Mouse (Mus musculus) neural tube, embryonic 15.5 days (tissue): ENCODE measurements around the gene Hectd2. TPM values are rescaled to one million over a fixed set of nuclear protein-coding genes. Genes with fewer than 3 reads are reported as not detected.

Experiments
- ATAC-seq: fragments of 200-750 bp; cut with Nextera tagmentation; 2 replicates; pipeline ENCODE4 v1.8.0; 2017; ENCODE audit warnings: mild to moderate bottlenecking, moderate TSS enrichment, moderate library complexity; ENCODE audit not compliant: low FRiP score
- H3K27ac ChIP-seq: fragments of 300-500 bp; sonication (generic); replicated peaks from 2 replicates; pipeline ENCODE4 v1.5.1; 2015; ENCODE audit warnings: mild to moderate bottlenecking, inconsistent platforms
- H3K27me3 ChIP-seq: fragments of 300-500 bp; sonication (generic); replicated peaks from 2 replicates; pipeline ENCODE4 v1.6.1; 2015; ENCODE audit warnings: inconsistent platforms
- H3K36me3 ChIP-seq: fragments of 300-500 bp; sonication (generic); 2 replicates; pipeline ENCODE4 v1.6.1; 2015; ENCODE audit warnings: inconsistent platforms
- H3K4me1 ChIP-seq: fragments of 300-500 bp; sonication (generic); 2 replicates; pipeline ENCODE4 v1.6.1; 2015; ENCODE audit warnings: inconsistent platforms
- H3K4me2 ChIP-seq: fragments of 300-500 bp; sonication (generic); 2 replicates; pipeline ENCODE4 v1.6.1; 2015; ENCODE audit warnings: inconsistent platforms, mild to moderate bottlenecking, moderate library complexity
- H3K4me3 ChIP-seq: fragments of 300-500 bp; sonication (generic); replicated peaks from 2 replicates; pipeline ENCODE4 v1.5.1; 2015; ENCODE audit warnings: mild to moderate bottlenecking, inconsistent platforms
- H3K9ac ChIP-seq: fragments of 300-500 bp; sonication (generic); replicated peaks from 2 replicates; pipeline ENCODE4 v1.6.1; 2015; ENCODE audit warnings: mild to moderate bottlenecking, inconsistent platforms
- H3K9me3 ChIP-seq: fragments of 300-500 bp; sonication (generic); replicated peaks from 2 replicates; pipeline ENCODE4 v1.6.1; 2016; ENCODE audit warnings: inconsistent platforms
- WGBS: fragments of 180-500 bp; shearing (Covaris S2); methylation state at CpG from one replicate; pipeline ENCODE4 v1.1.7; 2015; ENCODE audit warnings: mixed read lengths; 5-methylcytosine and 5-hydroxymethylcytosine counted together
- polyA plus RNA-seq: library from polyadenylated mRNA; unstranded; fragments of >200 nt; fragmentation: Nextera tagmentation; extraction: Ambion mirVana; gene quantifications from 2 replicates; pipeline ENCODE4 v1.2.1, GENCODE M21; 2015

The Hectd2 gene
- polyA plus RNA-seq, 1 experiment from 2014 or later, result 10.0 TPM

DNA sequence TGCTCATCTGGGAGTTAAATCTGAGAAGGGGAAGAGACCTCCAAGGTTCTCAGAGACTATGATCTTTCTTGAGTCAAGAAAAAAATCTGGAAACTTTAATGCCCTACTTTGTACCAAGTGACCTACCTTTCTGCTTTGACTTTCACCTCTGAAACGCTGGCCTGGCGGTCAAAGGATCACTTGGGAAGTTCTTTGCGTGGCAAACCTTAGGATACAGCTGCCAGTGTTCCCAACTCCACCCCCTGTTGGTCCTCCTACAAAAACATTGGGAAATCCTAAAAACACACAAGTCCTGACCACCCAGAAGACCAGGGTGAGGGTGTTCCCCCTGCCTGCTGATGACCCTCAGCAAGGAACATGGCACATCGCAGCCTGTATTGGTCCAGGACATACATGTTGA, 72.4 kb downstream of the Hectd2 start:
- Histone ChIP-seq H3K9me3 (no peaks in the 10 kb centered on the region), H3K27ac (no peak overlapping the region), H3K4me2 (no peak overlapping the region), H3K4me3 (no peak overlapping the region), H3K4me1 (no peaks in the 10 kb centered on the region), H3K27me3 (no peaks in the 10 kb centered on the region), H3K9ac (no peak overlapping the region), H3K36me3 (no peaks in the 10 kb centered on the region)
- 92% methylated on average over 4 of the region's 4 CpGs for WGBS
- no peak for ATAC-seq

DNA sequence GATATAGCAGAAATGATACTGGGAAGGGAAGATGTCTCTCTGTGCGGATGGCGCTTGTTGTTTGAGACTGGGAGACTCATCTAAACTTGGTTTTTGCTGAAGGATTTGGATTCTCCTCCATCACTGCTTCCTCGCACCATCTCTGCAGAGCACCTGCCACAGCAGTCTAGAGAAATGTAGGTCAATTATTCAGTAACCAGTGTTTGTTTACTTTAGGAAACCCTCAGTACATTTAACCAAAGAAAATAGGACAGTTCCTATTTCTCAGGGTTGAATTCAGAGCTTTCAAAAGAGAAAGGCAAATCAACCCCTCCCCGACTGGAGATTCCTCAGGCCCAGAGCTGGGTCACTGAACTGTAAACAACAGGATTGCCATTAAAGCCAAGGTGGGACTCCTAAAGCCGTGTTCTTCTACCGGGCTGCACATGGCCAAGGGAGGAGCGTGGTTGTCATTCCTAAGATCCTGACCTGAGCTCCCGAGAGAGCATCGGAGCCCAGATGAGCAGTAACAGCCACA, 75.0 kb downstream of the Hectd2 start:
- Histone ChIP-seq H3K4me3 (no peak overlapping the region), H3K27me3 (no peaks in the 10 kb centered on the region), H3K9me3 (no peaks in the 10 kb centered on the region), H3K4me2 (no peak overlapping the region), H3K9ac (no peak overlapping the region), H3K27ac (no peak overlapping the region), H3K4me1 (no peaks in the 10 kb centered on the region), H3K36me3 (no peaks in the 10 kb centered on the region)
- no peak for ATAC-seq
- 88% methylated on average over 9 of the region's 9 CpGs for WGBS

- H3K4me3 ChIP-seq, result no peak overlapping the region
- no peak for ATAC-seq
- no peaks in the 10 kb centered on the region for H3K36me3 ChIP-seq
These were observed 75.9 kb downstream of the Hectd2 start for GRCm38 (mm10) chr19:36630361-36630760.

GRCm38 (mm10) chr19:36634771-36635170, 80.3 kb downstream of the Hectd2 start:
- no peak for ATAC-seq
- Histone ChIP-seq H3K4me3 (no peak overlapping the region), H3K27me3 (no peaks in the 10 kb centered on the region), H3K27ac (no peak overlapping the region), H3K9ac (no peak overlapping the region), H3K36me3 (no peaks in the 10 kb centered on the region), H3K4me2 (no peak overlapping the region), H3K4me1 (no peaks in the 10 kb centered on the region), H3K9me3 (no peaks in the 10 kb centered on the region)
- WGBS, result 86% methylated on average over 7 of the region's 7 CpGs

More at GRCm38 (mm10) chr19:36630361-36630760, 75.9 kb downstream of the Hectd2 start:
- H3K4me2 ChIP-seq, result no peak overlapping the region
- no peaks in the 10 kb centered on the region for H3K9me3 ChIP-seq
- H3K4me1 ChIP-seq, result no peaks in the 10 kb centered on the region
- H3K27ac ChIP-seq, result no peak overlapping the region
- WGBS, result 91% methylated on average over 5 of the region's 5 CpGs
- H3K9ac ChIP-seq, result no peak overlapping the region
- H3K27me3 ChIP-seq, result no peaks in the 10 kb centered on the region

DNA sequence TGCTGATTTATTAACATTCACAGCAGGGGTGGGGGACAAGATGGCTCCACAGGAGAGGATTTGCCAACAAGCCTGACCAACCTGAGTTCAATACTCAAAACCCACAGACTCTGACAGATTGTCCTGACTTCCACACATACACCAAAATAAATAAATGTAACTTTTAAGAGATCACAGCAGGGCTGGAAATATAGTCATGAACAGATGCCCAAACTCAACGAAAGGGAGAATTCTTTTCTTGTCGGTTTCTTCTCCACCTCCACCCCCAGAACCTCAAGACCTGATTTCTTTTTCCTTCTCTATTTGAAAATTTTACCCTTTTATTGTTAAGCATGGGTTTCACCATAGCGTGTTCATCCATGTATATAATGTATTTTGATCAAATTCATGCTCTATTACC, 82.8 kb downstream of the Hectd2 start:
- Histone ChIP-seq H3K4me3 (no peak overlapping the region), H3K9ac (no peak overlapping the region), H3K9me3 (0 out of 2 replicates have a peak, but pooled peaks cover 3% of the 10 kb centered on the region), H3K36me3 (no peaks in the 10 kb centered on the region), H3K27ac (no peak overlapping the region), H3K27me3 (no peaks in the 10 kb centered on the region), H3K4me1 (no peaks in the 10 kb centered on the region), H3K4me2 (no peak overlapping the region)
- ATAC-seq, result no peak
- WGBS, result 80% methylated on average over 3 of the region's 3 CpGs

- Histone ChIP-seq H3K4me1 (no peaks in the 10 kb centered on the region), H3K27me3 (no peaks in the 10 kb centered on the region), H3K27ac (no peak overlapping the region), H3K4me2 (no peak overlapping the region), H3K9ac (no peak overlapping the region), H3K9me3 (0 out of 2 replicates have a peak, but pooled peaks cover 4% of the 10 kb centered on the region), H3K36me3 (no peaks in the 10 kb centered on the region), H3K4me3 (no peak overlapping the region)
- 70% methylated on average over 7 of the region's 7 CpGs for WGBS
- ATAC-seq, result no peak
These were observed 83.6 kb downstream of the Hectd2 start for GRCm38 (mm10) chr19:36637948-36638587.

DNA sequence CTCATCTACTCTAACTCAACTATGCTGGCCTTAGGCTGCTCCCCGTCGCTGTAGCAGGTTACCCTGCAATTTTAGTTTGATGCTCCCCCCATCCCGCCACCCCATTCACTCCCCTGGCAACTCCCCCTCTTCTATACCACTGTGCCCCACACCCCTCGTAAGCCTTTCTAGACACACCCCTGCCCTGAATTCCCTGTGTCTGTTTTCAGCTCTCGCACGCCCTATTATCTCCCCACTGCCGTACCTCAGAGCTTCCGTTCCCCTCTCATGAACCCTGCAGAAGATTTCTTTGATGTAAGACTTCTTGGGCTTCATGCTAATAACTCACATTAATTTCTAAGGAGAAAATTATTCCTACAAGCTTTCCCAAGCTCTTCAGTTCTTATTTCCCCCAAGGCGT, 84.6 kb downstream of the Hectd2 start:
- Histone ChIP-seq H3K27ac (no peak overlapping the region), H3K27me3 (no peaks in the 10 kb centered on the region), H3K4me2 (no peak overlapping the region), H3K36me3 (no peaks in the 10 kb centered on the region), H3K4me1 (no peaks in the 10 kb centered on the region), H3K4me3 (no peak overlapping the region), H3K9me3 (0 out of 2 replicates have a peak, but pooled peaks cover 4% of the 10 kb centered on the region), H3K9ac (no peak overlapping the region)
- WGBS, result 82% methylated on average over 9 of the region's 9 CpGs
- no peak for ATAC-seq

GRCm38 (mm10) chr19:36641128-36641527, 86.7 kb downstream of the Hectd2 start:
- Histone ChIP-seq H3K27me3 (no peaks in the 10 kb centered on the region), H3K27ac (no peak overlapping the region), H3K4me2 (no peak overlapping the region), H3K36me3 (no peaks in the 10 kb centered on the region), H3K9ac (no peak overlapping the region), H3K4me3 (no peak overlapping the region), H3K4me1 (peaks cover under 1% of the 10 kb centered on the region; the same call in 1 of the 2 replicates), H3K9me3 (0 out of 2 replicates have a peak, but pooled peaks cover 4% of the 10 kb centered on the region)
- WGBS, result 70% methylated on average over 3 of the region's 3 CpGs
- no peak for ATAC-seq

DNA sequence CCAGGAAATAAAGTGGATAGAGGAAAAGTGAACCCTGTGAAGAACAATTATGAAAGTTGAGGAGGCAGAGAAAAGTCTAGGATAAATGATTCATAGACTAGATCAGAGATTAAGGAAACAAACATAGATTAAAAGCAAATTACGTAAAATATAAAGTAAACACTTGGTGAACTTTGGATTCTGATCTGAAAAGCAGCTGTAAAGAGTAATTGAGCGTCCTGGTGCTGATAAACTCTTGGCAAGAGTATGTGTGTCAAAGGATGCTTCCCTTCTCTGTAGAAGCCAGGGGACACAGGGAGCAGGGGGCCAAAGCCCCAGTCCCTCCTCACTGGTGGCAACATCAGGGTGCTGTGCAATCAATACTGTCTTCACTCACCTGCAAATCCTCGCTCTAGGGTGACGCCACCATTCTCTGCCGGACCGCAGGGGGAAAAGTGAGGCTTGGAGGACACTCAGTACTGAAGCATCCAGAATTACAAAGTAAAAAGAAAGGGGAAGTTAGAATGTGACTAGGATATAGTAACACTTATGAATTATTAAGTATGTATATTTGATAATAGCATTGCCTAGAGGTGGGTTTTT, 91.0 kb downstream of the Hectd2 start:
- H3K9me3 ChIP-seq, result 0 out of 2 replicates have a peak, but pooled peaks cover 4% of the 10 kb centered on the region
- no peak overlapping the region for H3K27ac ChIP-seq
- no peak overlapping the region for H3K9ac ChIP-seq
- no peak for ATAC-seq
- no peaks in the 10 kb centered on the region for H3K27me3 ChIP-seq
- H3K4me2 ChIP-seq, result no peak overlapping the region
- peaks cover 3% of the 10 kb centered on the region; the same call in 1 of the 2 replicates for H3K4me1 ChIP-seq
- WGBS, result 93% methylated on average over 6 of the region's 6 CpGs
- H3K4me3 ChIP-seq, result no peak overlapping the region
- no peaks in the 10 kb centered on the region for H3K36me3 ChIP-seq

GRCm38 (mm10) chr19:36646132-36646828, 91.8 kb downstream of the Hectd2 start:
- WGBS, result 76% methylated on average over 7 of the region's 7 CpGs
- Histone ChIP-seq H3K27ac (no peak overlapping the region), H3K27me3 (no peaks in the 10 kb centered on the region), H3K36me3 (no peaks in the 10 kb centered on the region), H3K9ac (no peak overlapping the region), H3K9me3 (0 out of 2 replicates have a peak, but pooled peaks cover 4% of the 10 kb centered on the region), H3K4me3 (no peak overlapping the region), H3K4me2 (no peak overlapping the region), H3K4me1 (peaks cover 3% of the 10 kb centered on the region; the same call in 1 of the 2 replicates)
- ATAC-seq, result no peak

- Histone ChIP-seq H3K4me2 (no peak overlapping the region), H3K27ac (no peak overlapping the region), H3K36me3 (no peaks in the 10 kb centered on the region), H3K9ac (no peak overlapping the region), H3K4me3 (no peak overlapping the region), H3K9me3 (no peaks in the 10 kb centered on the region), H3K27me3 (no peaks in the 10 kb centered on the region), H3K4me1 (no peaks in the 10 kb centered on the region)
- ATAC-seq, result no peak
- 89% methylated on average over 1 of the region's 1 CpGs for WGBS
These were observed 98.2 kb downstream of the Hectd2 start for GRCm38 (mm10) chr19:36652686-36653085.
